Mouse (Mus musculus): Measurements from ENCODE around the gene Camk2d. TPM values are rescaled to one million over a fixed set of nuclear protein-coding genes. Genes with fewer than 3 reads are reported as not detected.

Camk2d gene
- total RNA-seq, 4 experiments from 2014 or later: 95.9 to 132 (median 106) TPM

GRCm38 (mm10) chr3:126691565-126691964, 95.5 kb downstream of the Camk2d start:
- DNase-seq: no peak

GRCm38 (mm10) chr3:126692797-126693196, 96.7 kb downstream of the Camk2d start:
- DNase-seq: no peak

- no peak for DNase-seq
Observed at GRCm38 (mm10) chr3:126693302-126693701, 97.2 kb downstream of the Camk2d start.

GRCm38 (mm10) chr3:126695456-126696293, 99.6 kb downstream of the Camk2d start:
- DNase-seq: peak; percentile 77

- DNase-seq: no peak
Observed at GRCm38 (mm10) chr3:126696620-126697019, 100.5 kb downstream of the Camk2d start.

GRCm38 (mm10) chr3:126699740-126700139, 103.6 kb downstream of the Camk2d start:
- no peak for DNase-seq

- DNase-seq: no peak
Observed at GRCm38 (mm10) chr3:126701067-126701466, 105.0 kb downstream of the Camk2d start.

- DNase-seq: no peak
Observed at GRCm38 (mm10) chr3:126701586-126701985, 105.5 kb downstream of the Camk2d start.

- DNase-seq: no peak
Observed at GRCm38 (mm10) chr3:126705490-126705889, 109.4 kb downstream of the Camk2d start.

- DNase-seq: no peak
Observed at GRCm38 (mm10) chr3:126714281-126714680, 118.2 kb downstream of the Camk2d start.

GRCm38 (mm10) chr3:126723021-126723449, 126.9 kb downstream of the Camk2d start:
- DNase-seq: no peak

GRCm38 (mm10) chr3:126723458-126723857, 127.4 kb downstream of the Camk2d start:
- no peak for DNase-seq

GRCm38 (mm10) chr3:126725647-126726046, 129.5 kb downstream of the Camk2d start:
- DNase-seq: no peak

- no peak for DNase-seq
Observed at GRCm38 (mm10) chr3:126727387-126727786, 131.3 kb downstream of the Camk2d start.

- DNase-seq: no peak
Observed at GRCm38 (mm10) chr3:126730411-126730810, 134.3 kb downstream of the Camk2d start.

- DNase-seq: no peak
Observed at GRCm38 (mm10) chr3:126732323-126732722, 136.2 kb downstream of the Camk2d start.

GRCm38 (mm10) chr3:126734533-126734932, 138.4 kb downstream of the Camk2d start:
- no peak for DNase-seq

GRCm38 (mm10) chr3:126735211-126735610, 139.1 kb downstream of the Camk2d start:
- no peak for DNase-seq

- no peak for DNase-seq
Observed at GRCm38 (mm10) chr3:126737128-126737527, 141.0 kb downstream of the Camk2d start.

GRCm38 (mm10) chr3:126740146-126740545, 144.0 kb downstream of the Camk2d start:
- DNase-seq: no peak

GRCm38 (mm10) chr3:126744432-126745133, 148.5 kb downstream of the Camk2d start:
- DNase-seq: no peak

GRCm38 (mm10) chr3:126746148-126746803, 150.2 kb downstream of the Camk2d start:
- no peak for DNase-seq

- no peak for DNase-seq
Observed at GRCm38 (mm10) chr3:126747628-126748027, 151.5 kb downstream of the Camk2d start.
